Mouse (Mus musculus): ENCODE data around the gene Yars.

Yars gene

GRCm38 (mm10) chr4:129227985-129228381 lies 38.4 kb downstream of the Yars start:
- no peak for DNase-seq (ENCODE audit: low spot score in 2 of 2)

GRCm38 (mm10) chr4:129230926-129231325 lies 41.4 kb downstream of the Yars start:
- no peak for DNase-seq (ENCODE audit: low spot score in 2 of 2)

GRCm38 (mm10) chr4:129231594-129232450 lies 42.3 kb downstream of the Yars start:
- no peak for DNase-seq (ENCODE audit: low spot score in 2 of 2)

- no peak for DNase-seq (ENCODE audit: low spot score in 2 of 2)
Observed at GRCm38 (mm10) chr4:129232561-129233360, 43.2 kb downstream of the Yars start.

GRCm38 (mm10) chr4:129234488-129234887 lies 44.9 kb downstream of the Yars start:
- DNase-seq (ENCODE audit: low spot score in 2 of 2): peak in 1 of 2 experiments; percentile 22

- DNase-seq (ENCODE audit: low spot score in 2 of 2): no peak
Observed at GRCm38 (mm10) chr4:129235147-129235546, 45.6 kb downstream of the Yars start.

- no peak for DNase-seq (ENCODE audit: low spot score in 2 of 2)
Observed at GRCm38 (mm10) chr4:129236236-129236813, 46.8 kb downstream of the Yars start.

GRCm38 (mm10) chr4:129237843-129238441 lies 48.4 kb downstream of the Yars start:
- DNase-seq (ENCODE audit: low spot score in 2 of 2): no peak

- DNase-seq (ENCODE audit: low spot score in 2 of 2): no peak
Observed at GRCm38 (mm10) chr4:129238579-129239016, 49.0 kb downstream of the Yars start.

GRCm38 (mm10) chr4:129239075-129239474 lies 49.5 kb downstream of the Yars start:
- DNase-seq (ENCODE audit: low spot score in 2 of 2): peak; percentile 34 to 46

GRCm38 (mm10) chr4:129241898-129242297 lies 52.3 kb downstream of the Yars start:
- no peak for DNase-seq (ENCODE audit: low spot score in 2 of 2)

- DNase-seq (ENCODE audit: low spot score in 2 of 2): no peak
Observed at GRCm38 (mm10) chr4:129242327-129242726, 52.8 kb downstream of the Yars start.

- no peak for DNase-seq (ENCODE audit: low spot score in 2 of 2)
Observed at GRCm38 (mm10) chr4:129242761-129243160, 53.2 kb downstream of the Yars start.

- DNase-seq (ENCODE audit: low spot score in 2 of 2): no peak
Observed at GRCm38 (mm10) chr4:129244802-129245201, 55.2 kb downstream of the Yars start.

GRCm38 (mm10) chr4:129246360-129247301 lies 57.1 kb downstream of the Yars start:
- DNase-seq (ENCODE audit: low spot score in 2 of 2): no peak

GRCm38 (mm10) chr4:129247381-129248242 lies 58.1 kb downstream of the Yars start:
- DNase-seq (ENCODE audit: low spot score in 2 of 2): no peak

- no peak for DNase-seq (ENCODE audit: low spot score in 2 of 2)
Observed at GRCm38 (mm10) chr4:129248243-129248767, 58.7 kb downstream of the Yars start.

GRCm38 (mm10) chr4:129249288-129249687 lies 59.7 kb downstream of the Yars start:
- DNase-seq (ENCODE audit: low spot score in 2 of 2): no peak

- DNase-seq (ENCODE audit: low spot score in 2 of 2): no peak
Observed at GRCm38 (mm10) chr4:129250759-129251481, 61.4 kb downstream of the Yars start.

Measured in spleen, postnatal 36 days (tissue).